Mouse (Mus musculus) liver, embryonic 13.5 days (tissue): ENCODE data around the gene Tmie. TPM values are rescaled to one million over a fixed set of nuclear protein-coding genes. Genes with fewer than 3 reads are reported as not detected.
"Not testable (repeated sequence)": the region's sequence is repeated elsewhere in the genome, so short reads cannot be mapped to it uniquely, and the experiment has no call there.

Experiments
- ATAC-seq: fragments of 200-750 bp; cut with Nextera tagmentation; 2 replicates; pipeline ENCODE4 v1.8.0; 2017; ENCODE audit warnings: low read depth, mild to moderate bottlenecking, moderate number of reproducible peaks, moderate library complexity
- DNase-seq: peaks from one replicate; pipeline ENCODE4 v3.0.0; 2022
- H3K27ac ChIP-seq: fragments of 300-500 bp; sonication (generic); 2 replicates; pipeline ENCODE4 v1.5.1; 2015; ENCODE audit warnings: moderate library complexity, mild to moderate bottlenecking, inconsistent platforms
- H3K27me3 ChIP-seq: fragments of 300-500 bp; sonication (generic); 2 replicates; pipeline ENCODE4 v1.6.1; 2015; ENCODE audit warnings: mild to moderate bottlenecking, inconsistent platforms
- H3K36me3 ChIP-seq: fragments of 300-500 bp; sonication (generic); 2 replicates; pipeline ENCODE4 v1.6.1; 2015; ENCODE audit warnings: mild to moderate bottlenecking, inconsistent platforms
- H3K4me1 ChIP-seq: fragments of 300-500 bp; sonication (generic); replicated peaks from 2 replicates; pipeline ENCODE4 v1.6.1; 2015; ENCODE audit warnings: inconsistent platforms
- H3K4me2 ChIP-seq: fragments of 300-500 bp; sonication (generic); 2 replicates; pipeline ENCODE4 v1.6.1; 2015; ENCODE audit warnings: inconsistent platforms, mild to moderate bottlenecking, moderate library complexity
- H3K4me3 ChIP-seq: fragments of 300-500 bp; sonication (generic); replicated peaks from 2 replicates; pipeline ENCODE4 v1.5.1; 2015; ENCODE audit warnings: mild to moderate bottlenecking, inconsistent platforms
- H3K9ac ChIP-seq: fragments of 300-500 bp; sonication (generic); 2 replicates; pipeline ENCODE4 v1.6.1; 2015; ENCODE audit warnings: mild to moderate bottlenecking, inconsistent platforms
- H3K9me3 ChIP-seq: fragments of 300-500 bp; sonication (generic); replicated peaks from 2 replicates; pipeline ENCODE4 v1.6.1; 2016; ENCODE audit warnings: inconsistent platforms
- WGBS: fragments of 180-500 bp; shearing (Covaris S2); methylation state at CpG from one replicate; pipeline ENCODE4 v1.1.7; 2015; ENCODE audit not compliant: insufficient replicate concordance; 5-methylcytosine and 5-hydroxymethylcytosine counted together
- microRNA-seq: library from miRNA; unstranded; fragments of <30 nt; microRNA quantifications from one replicate; pipeline ENCODE4, GENCODE M21; 2016
- polyA plus RNA-seq: library from polyadenylated mRNA; unstranded; fragments of >200 nt; fragmentation: Nextera tagmentation; extraction: Ambion mirVana; gene quantifications from 2 replicates; pipeline ENCODE4 v1.2.1, GENCODE M21; 2015

The Tmie gene
- polyA plus RNA-seq, 1 experiment from 2014 or later = 1.3 TPM

DNA sequence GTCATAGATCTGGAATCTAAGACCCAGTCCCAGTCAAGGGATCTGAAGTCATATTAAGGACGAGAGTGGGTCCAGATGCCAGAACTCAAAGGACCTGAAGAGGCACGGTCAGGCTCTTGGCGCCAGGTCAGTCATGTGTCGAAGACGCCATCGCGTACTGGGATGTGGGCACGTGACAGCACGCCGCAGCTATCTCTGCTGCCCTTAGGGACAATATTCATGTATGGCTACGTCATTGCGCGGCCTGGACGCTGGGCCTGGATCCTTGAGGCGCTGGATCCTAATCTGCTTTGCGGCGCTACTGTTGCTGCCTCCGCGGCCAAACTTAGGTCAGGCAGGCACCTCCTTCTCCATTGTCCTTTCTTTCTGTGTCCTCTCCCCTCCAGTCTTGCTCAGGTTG lies 45.5 kb downstream of the Tmie start, which contains the start of gene Prss45:
Gene Prss45, plus strand, starts transcription at position 178 of the 400 bp plus-strand sequence.
- Histone ChIP-seq H3K9me3 (no peaks in the 10 kb centered on the region), H3K4me1 (no peaks in the 10 kb centered on the region)

DNA sequence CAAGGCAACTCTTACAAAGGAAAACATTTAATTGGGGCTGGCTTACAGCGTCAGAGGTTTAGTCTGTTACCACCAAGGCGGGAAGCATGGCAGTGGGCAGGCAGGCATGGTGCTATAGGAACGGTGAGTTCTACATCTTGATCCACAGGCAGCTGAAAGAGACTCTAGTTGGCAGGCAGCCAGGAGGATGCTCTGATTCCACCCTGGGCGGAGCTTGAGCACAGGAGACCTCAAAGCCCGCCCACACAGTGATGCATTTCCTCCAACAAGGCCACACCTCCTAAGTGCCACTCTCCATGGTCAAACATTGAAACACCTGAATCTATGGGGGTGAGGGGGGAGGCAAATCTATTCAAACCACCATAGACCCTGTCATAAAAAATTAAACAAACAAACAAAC lies 46.9 kb downstream of the Tmie start:
- no peaks in the 10 kb centered on the region for H3K9me3 ChIP-seq
- H3K4me2 ChIP-seq = no peak overlapping the region
- WGBS = 53% methylated on average over 5 of the region's 5 CpGs
- H3K36me3 ChIP-seq = no peaks in the 10 kb centered on the region
- no peak overlapping the region for H3K27ac ChIP-seq
- H3K4me1 ChIP-seq = no peaks in the 10 kb centered on the region
- no peak for DNase-seq
- no peak overlapping the region for H3K9ac ChIP-seq
- ATAC-seq = no peak
- H3K4me3 ChIP-seq = no peak overlapping the region
- peaks cover 10% of the 10 kb centered on the region; the same call in 1 of the 2 replicates for H3K27me3 ChIP-seq

More for the DNA sequence above, 45.5 kb downstream of the Tmie start, which contains the start of gene Prss45:
- H3K4me2 ChIP-seq = no peak within 1 kb of the TSS
- no peak within 1 kb of the TSS for H3K4me3 ChIP-seq
- DNase-seq = no peak
- H3K36me3 ChIP-seq = no peaks in the 10 kb centered on the region
- H3K27me3 ChIP-seq = no peaks in the 10 kb centered on the region
- H3K27ac ChIP-seq = no peak within 1 kb of the TSS
- 70% methylated on average over 19 of the region's 19 CpGs for WGBS
- ATAC-seq = no peak
- no peak within 1 kb of the TSS for H3K9ac ChIP-seq

GRCm38 (mm10) chr9:110826390-110826789 lies 53.5 kb downstream of the Tmie start, which contains the start of gene Prss43:
Gene Prss43 (plus strand): TSS chr9:110826690.
- Histone ChIP-seq H3K36me3 (no peaks in the 10 kb centered on the region), H3K4me1 (no peaks in the 10 kb centered on the region), H3K27ac (no peak within 1 kb of the TSS), H3K4me3 (no peak within 1 kb of the TSS), H3K27me3 (peaks cover 24% of the 10 kb centered on the region), H3K4me2 (no peak within 1 kb of the TSS), H3K9me3 (no peaks in the 10 kb centered on the region), H3K9ac (no peak within 1 kb of the TSS)
- ATAC-seq (no peak), DNase-seq (no peak)
- 47% methylated on average over 3 of the region's 3 CpGs for WGBS

GRCm38 (mm10) chr9:110825832-110826231 lies 54.1 kb downstream of the Tmie start:
- H3K9ac ChIP-seq = no peak overlapping the region
- H3K4me2 ChIP-seq = no peak overlapping the region
- peaks cover 24% of the 10 kb centered on the region for H3K27me3 ChIP-seq
- DNase-seq = no peak
- H3K36me3 ChIP-seq = no peaks in the 10 kb centered on the region
- no peak overlapping the region for H3K27ac ChIP-seq
- no peak overlapping the region for H3K4me3 ChIP-seq
- ATAC-seq = no peak
- no peaks in the 10 kb centered on the region for H3K9me3 ChIP-seq
- no peaks in the 10 kb centered on the region for H3K4me1 ChIP-seq
- WGBS = 26% methylated on average over 7 of the region's 7 CpGs

- 56% methylated on average over 4 of the region's 4 CpGs for WGBS
- Histone ChIP-seq H3K9ac (no peak overlapping the region), H3K4me2 (no peak overlapping the region), H3K4me3 (no peak overlapping the region), H3K4me1 (no peaks in the 10 kb centered on the region), H3K36me3 (no peaks in the 10 kb centered on the region), H3K9me3 (no peaks in the 10 kb centered on the region), H3K27ac (no peak overlapping the region), H3K27me3 (peaks cover 24% of the 10 kb centered on the region)
- ATAC-seq = no peak
- no peak for DNase-seq
Observed at GRCm38 (mm10) chr9:110825426-110825825, 54.5 kb downstream of the Tmie start.

- Histone ChIP-seq H3K9me3 (no peaks in the 10 kb centered on the region), H3K36me3 (no peaks in the 10 kb centered on the region), H3K4me2 (no peak overlapping the region), H3K4me3 (no peak overlapping the region), H3K4me1 (no peaks in the 10 kb centered on the region), H3K27me3 (peaks cover 15% of the 10 kb centered on the region), H3K27ac (no peak overlapping the region), H3K9ac (no peak overlapping the region)
- ATAC-seq = no peak
- no peak for DNase-seq
- WGBS = 64% methylated on average over 7 of the region's 7 CpGs
Observed at GRCm38 (mm10) chr9:110821436-110821835, 58.5 kb downstream of the Tmie start.

DNA sequence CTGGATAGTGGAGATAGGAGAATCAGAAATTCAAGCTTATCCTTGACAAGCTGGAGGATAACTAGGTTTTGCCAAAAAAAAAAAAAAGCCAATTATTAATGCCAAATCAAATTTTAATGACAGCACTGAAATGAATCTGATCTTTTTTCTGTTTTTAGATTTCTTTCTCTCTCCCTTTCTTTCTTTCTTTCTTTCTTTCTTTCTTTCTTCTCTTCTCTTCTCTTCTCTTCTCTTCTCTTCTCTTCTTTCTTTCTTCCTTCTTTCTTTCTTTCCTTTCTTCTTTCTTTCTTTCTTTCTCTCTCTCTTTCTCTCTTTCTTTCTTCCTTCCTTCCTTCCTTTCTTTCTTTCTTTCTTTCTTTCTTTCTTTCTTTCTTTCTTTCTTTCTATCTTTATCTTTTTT lies 59.4 kb downstream of the Tmie start:
- not testable (repeated sequence) for H3K4me1 ChIP-seq, H3K4me3 ChIP-seq, H3K36me3 ChIP-seq, ATAC-seq, H3K4me2 ChIP-seq, H3K9me3 ChIP-seq, DNase-seq, H3K27ac ChIP-seq, H3K9ac ChIP-seq
- H3K27me3 ChIP-seq = peaks cover 15% of the 10 kb centered on the region

Small RNAs within 50 kb of the gene (microRNA-seq; reads per million reads assigned to microRNA genes)
- not detected for gene Gm24269

Other genes with a start within 250 kb of the Tmie start
- 1.6 and 2.1 TPM in 2 replicates for gene Nbeal2, start 226.0 kb downstream of the Tmie start, polyA plus RNA-seq
- 84.4 and 86.3 TPM in 2 replicates for gene Ccdc12, start 223.6 kb downstream of the Tmie start, polyA plus RNA-seq
- 0.56 and 5.4 TPM in 2 replicates for gene Myl3, start 138.3 kb downstream of the Tmie start, polyA plus RNA-seq
- 4.7 and 5.8 TPM in 2 replicates for gene Pth1r, start 133.0 kb downstream of the Tmie start, polyA plus RNA-seq
- gene Prss42, start 81.9 kb downstream of the Tmie start, polyA plus RNA-seq = not detected in 2 replicates
- not detected in 2 replicates for gene Prss44, start 66.1 kb downstream of the Tmie start, polyA plus RNA-seq
- not detected in 2 replicates for gene Prss43, start 53.4 kb downstream of the Tmie start, polyA plus RNA-seq
- not detected in 2 replicates for gene Prss45, start 45.5 kb downstream of the Tmie start, polyA plus RNA-seq
- not detected in 2 replicates for gene Prss46, start 35.6 kb downstream of the Tmie start, polyA plus RNA-seq
- 16.6 and 21.0 TPM in 2 replicates for gene Prss50, start 22.1 kb downstream of the Tmie start, polyA plus RNA-seq
- 1.6 and 1.7 TPM in 2 replicates for gene Als2cl, start 243 bp downstream of the Tmie start, polyA plus RNA-seq
- not detected in 2 replicates for gene Fam240a, start 36.7 kb upstream of the Tmie start, polyA plus RNA-seq
- gene Tdgf1, start 66.0 kb upstream of the Tmie start, polyA plus RNA-seq = not detected in 2 replicates
- gene Lrrc2, start 71.4 kb upstream of the Tmie start, polyA plus RNA-seq = 0.29 and 0.49 TPM in 2 replicates
- gene Rtp3, start 110.5 kb upstream of the Tmie start, polyA plus RNA-seq = 7.1 and 12.1 TPM in 2 replicates
- 17.7 and 18.7 TPM in 2 replicates for gene Ltf, start 139.2 kb upstream of the Tmie start, polyA plus RNA-seq
- gene Ccrl2, start 177.4 kb upstream of the Tmie start, polyA plus RNA-seq = 12.6 and 16.5 TPM in 2 replicates
- gene Lrrfip2, start 237.5 kb upstream of the Tmie start, polyA plus RNA-seq = 20.8 and 25.2 TPM in 2 replicates